Mouse (Mus musculus): Measurements from ENCODE around the gene Rasgrp4.
"Not testable (repeated sequence)": the region's sequence is repeated elsewhere in the genome, so short reads cannot be mapped to it uniquely, and the experiment has no call there.

Gene Rasgrp4

GRCm38 (mm10) chr7:29134693-29135386 is at the start of gene Rasgrp4:
Rasgrp4 (plus strand) TSS chr7:29134851.
- DNase-seq (ENCODE audit: low read depth): no peak

- no peak for DNase-seq (ENCODE audit: low read depth)
These were observed 48.7 kb upstream of the Rasgrp4 start for GRCm38 (mm10) chr7:29085981-29086380.

- no peak for DNase-seq (ENCODE audit: low read depth)
These were observed 47.7 kb upstream of the Rasgrp4 start for GRCm38 (mm10) chr7:29086902-29087301.

- no peak for DNase-seq (ENCODE audit: low read depth)
These were observed 45.8 kb upstream of the Rasgrp4 start for GRCm38 (mm10) chr7:29088817-29089216.

GRCm38 (mm10) chr7:29097131-29097530 is 37.5 kb upstream of the Rasgrp4 start:
- no peak for DNase-seq (ENCODE audit: low read depth)

- DNase-seq (ENCODE audit: low read depth): no peak
These were observed 33.2 kb upstream of the Rasgrp4 start for GRCm38 (mm10) chr7:29101286-29102017.

- DNase-seq (ENCODE audit: low read depth): no peak
These were observed 25.4 kb upstream of the Rasgrp4 start for GRCm38 (mm10) chr7:29108992-29109955.

GRCm38 (mm10) chr7:29118142-29118851 is 16.4 kb upstream of the Rasgrp4 start:
- no peak for DNase-seq (ENCODE audit: low read depth)

- no peak for DNase-seq (ENCODE audit: low read depth)
These were observed 15.1 kb upstream of the Rasgrp4 start for GRCm38 (mm10) chr7:29119526-29119925.

GRCm38 (mm10) chr7:29122821-29123220 is 11.8 kb upstream of the Rasgrp4 start:
- no peak for DNase-seq (ENCODE audit: low read depth)

- no peak for DNase-seq (ENCODE audit: low read depth)
These were observed 10.9 kb upstream of the Rasgrp4 start for GRCm38 (mm10) chr7:29123531-29124358.

GRCm38 (mm10) chr7:29124970-29125369 is 9.7 kb upstream of the Rasgrp4 start, which contains the start of gene Ryr1:
Ryr1 (minus strand) TSS chr7:29125179.
- DNase-seq (ENCODE audit: low read depth): peak; percentile 73

- DNase-seq (ENCODE audit: low read depth): peak; percentile 85
These were observed 8.3 kb upstream of the Rasgrp4 start for GRCm38 (mm10) chr7:29126173-29126915.

- DNase-seq (ENCODE audit: low read depth): no peak
These were observed 5.9 kb upstream of the Rasgrp4 start for GRCm38 (mm10) chr7:29128725-29129124.

GRCm38 (mm10) chr7:29134230-29134629 is 421 bp upstream of the Rasgrp4 start:
- no peak for DNase-seq (ENCODE audit: low read depth)

GRCm38 (mm10) chr7:29137429-29137828 is 2.8 kb downstream of the Rasgrp4 start:
- no peak for DNase-seq (ENCODE audit: low read depth)

GRCm38 (mm10) chr7:29139237-29139636 is 4.6 kb downstream of the Rasgrp4 start:
- not testable (repeated sequence) for DNase-seq (ENCODE audit: low read depth)

- DNase-seq (ENCODE audit: low read depth): no peak
These were observed 6.8 kb downstream of the Rasgrp4 start for GRCm38 (mm10) chr7:29141416-29141815.

- DNase-seq (ENCODE audit: low read depth): no peak
These were observed 9.4 kb downstream of the Rasgrp4 start for GRCm38 (mm10) chr7:29144006-29144405.

Measured in c-Kit-positive CD71-negative TER-119-negative erythroid progenitor cells, embryonic 14.5 days (primary cell).